Mouse (Mus musculus): Measurements from ENCODE around the gene Asf1b. TPM values are rescaled to one million over a fixed set of nuclear protein-coding genes. Genes with fewer than 3 reads are reported as not detected.
"Not testable (repeated sequence)": the region's sequence is repeated elsewhere in the genome, so short reads cannot be mapped to it uniquely, and the experiment has no call there.

The Asf1b gene
- total RNA-seq, 2 experiments from 2014 or later: 2.0 to 2.1 TPM

GRCm38 (mm10) chr8:83994030-83994429 is 38.7 kb downstream of the Asf1b start:
- DNase-seq (ENCODE audit: low spot score in 2 of 2): no peak

- no peak for DNase-seq (ENCODE audit: low spot score in 2 of 2)
Observed at GRCm38 (mm10) chr8:83995973-83996372, 40.7 kb downstream of the Asf1b start.

- peak; percentile 72 to 84 for DNase-seq (ENCODE audit: low spot score in 2 of 2)
Observed at GRCm38 (mm10) chr8:83996567-83997505, 41.5 kb downstream of the Asf1b start.

- peak; percentile 53 to 69 for DNase-seq (ENCODE audit: low spot score in 2 of 2)
Observed at GRCm38 (mm10) chr8:83997511-83998141, 42.3 kb downstream of the Asf1b start, which contains the start of gene Samd1. Samd1 (plus strand) TSS chr8:83997672.

- DNase-seq (ENCODE audit: low spot score in 2 of 2): peak; percentile 61 to 74
Observed at GRCm38 (mm10) chr8:83998231-83999056, 43.1 kb downstream of the Asf1b start.

- DNase-seq (ENCODE audit: low spot score in 2 of 2): no peak
Observed at GRCm38 (mm10) chr8:83999057-83999705, 43.9 kb downstream of the Asf1b start.

- no peak for DNase-seq (ENCODE audit: low spot score in 2 of 2)
Observed at GRCm38 (mm10) chr8:83999825-84000224, 44.5 kb downstream of the Asf1b start.

GRCm38 (mm10) chr8:84001281-84002000 is 46.1 kb downstream of the Asf1b start, which contains the start of gene 1700067K01Rik:
1700067K01Rik (plus strand) TSS chr8:84001502.
- no peak for DNase-seq (ENCODE audit: low spot score in 2 of 2)

GRCm38 (mm10) chr8:84002957-84003611 is 47.8 kb downstream of the Asf1b start:
- DNase-seq (ENCODE audit: low spot score in 2 of 2): no peak

GRCm38 (mm10) chr8:84003612-84004246 is 48.4 kb downstream of the Asf1b start:
- DNase-seq (ENCODE audit: low spot score in 2 of 2): no peak

GRCm38 (mm10) chr8:84004533-84005201 is 49.4 kb downstream of the Asf1b start:
- DNase-seq (ENCODE audit: low spot score in 2 of 2): peak; percentile 88 to 93

- DNase-seq (ENCODE audit: low spot score in 2 of 2): not testable (repeated sequence)
Observed at GRCm38 (mm10) chr8:84005502-84005901, 50.2 kb downstream of the Asf1b start.

- no peak for DNase-seq (ENCODE audit: low spot score in 2 of 2)
Observed at GRCm38 (mm10) chr8:84008362-84008761, 53.1 kb downstream of the Asf1b start.

GRCm38 (mm10) chr8:84009876-84010275 is 54.6 kb downstream of the Asf1b start:
- peak; percentile 85 to 90 for DNase-seq (ENCODE audit: low spot score in 2 of 2)

GRCm38 (mm10) chr8:84010625-84011611 is 55.6 kb downstream of the Asf1b start:
- peak; percentile 70 to 85 for DNase-seq (ENCODE audit: low spot score in 2 of 2)

GRCm38 (mm10) chr8:84011705-84012498 is 56.6 kb downstream of the Asf1b start, which contains the start of gene 2210011C24Rik:
2210011C24Rik (minus strand) TSS chr8:84012171.
- no peak for DNase-seq (ENCODE audit: low spot score in 2 of 2)
